Mouse (Mus musculus) heart, embryonic 14.5 days (tissue): ENCODE measurements at regions not wholly inside any gene's neighbourhood (a gene's known extent, or its start where the extent isn't known, plus 50 kb on each side); places are given as distances from the start of the nearest gene placed in this dataset.

Experiments used
- ATAC-seq: fragments of 200-750 bp; cut with Nextera tagmentation; 2 replicates; pipeline ENCODE4 v1.8.0; 2017; ENCODE audit warnings: low read depth, moderate TSS enrichment; ENCODE audit not compliant: insufficient number of reproducible peaks, insufficient read depth, low FRiP score
- H3K27ac ChIP-seq, 2 experiments: fragments of 200-500 bp in 1 of 2; fragments of 300-500 bp in 1 of 2; sonication (generic) in 1 of 2; replicated peaks in 1 of 2; 2 replicates each; pipeline ENCODE4 v1.5.1; 2012 to 2014; ENCODE audit warnings: low read depth in 2 of 2, low read length in 2 of 2, control low read depth in 1 of 2, mild to moderate bottlenecking in 1 of 2, mixed read lengths in 1 of 2; ENCODE audit not compliant: control insufficient read depth in 1 of 2, insufficient read depth in 1 of 2
- H3K27me3 ChIP-seq: fragments of 300-500 bp; sonication (generic); 2 replicates; pipeline ENCODE4 v1.6.1; 2014; ENCODE audit warnings: mild to moderate bottlenecking, low read length, control low read depth; ENCODE audit not compliant: control insufficient read depth, insufficient read depth
- H3K36me3 ChIP-seq: fragments of 300-500 bp; sonication (generic); 2 replicates; pipeline ENCODE4 v1.6.1; 2014; ENCODE audit warnings: mild to moderate bottlenecking, control low read depth, low read length, mixed read lengths; ENCODE audit not compliant: control insufficient read depth, insufficient read depth
- H3K4me1 ChIP-seq, 2 experiments: fragments of 200-500 bp in 1 of 2; fragments of 300-500 bp in 1 of 2; sonication (generic) in 1 of 2; 2 replicates each; pipeline ENCODE4 v1.6.1; 2012 to 2014; ENCODE audit warnings: low read length in 2 of 2, control low read depth in 1 of 2, mixed read lengths in 1 of 2; ENCODE audit not compliant: control insufficient read depth in 2 of 2, insufficient read depth in 2 of 2
- H3K4me2 ChIP-seq: fragments of 300-500 bp; sonication (generic); 2 replicates; pipeline ENCODE4 v1.6.1; 2014; ENCODE audit warnings: mild to moderate bottlenecking, low read length
- H3K4me3 ChIP-seq, 2 experiments: fragments of 200-500 bp in 1 of 2; fragments of 300-500 bp in 1 of 2; sonication (generic) in 1 of 2; 2 replicates each; pipeline ENCODE4 v1.5.1; 2012 to 2014; ENCODE audit warnings: low read length in 2 of 2, mild to moderate bottlenecking in 2 of 2, control low read depth in 1 of 2, low read depth in 1 of 2, moderate library complexity in 1 of 2; ENCODE audit not compliant: control insufficient read depth in 1 of 2, insufficient read depth in 1 of 2
- H3K9ac ChIP-seq: fragments of 300-500 bp; sonication (generic); 2 replicates; pipeline ENCODE4 v1.6.1; 2014; ENCODE audit warnings: mild to moderate bottlenecking, low read length
- H3K9me3 ChIP-seq: fragments of 300-500 bp; sonication (generic); 2 replicates; pipeline ENCODE4 v1.6.1; 2016; ENCODE audit warnings: low read length, control low read depth; ENCODE audit not compliant: control insufficient read depth
- WGBS: fragments of 180-500 bp; shearing (Covaris S2); extraction: QIAGEN DNeasy Blood & Tissue Kit; methylation state at CpG from one replicate; pipeline ENCODE4 v1.1.7; 2014; 5-methylcytosine and 5-hydroxymethylcytosine counted together

- H3K9ac ChIP-seq = no peak overlapping the region
- no peak for ATAC-seq
- no peaks in the 10 kb centered on the region for H3K27me3 ChIP-seq
- no peak overlapping the region for H3K27ac ChIP-seq
- H3K9me3 ChIP-seq = no peaks in the 10 kb centered on the region
- no peak overlapping the region for H3K4me3 ChIP-seq
- H3K4me1 ChIP-seq = no peaks in the 10 kb centered on the region
- WGBS = 56% methylated on average over 3 of the region's 3 CpGs
- H3K36me3 ChIP-seq = no peaks in the 10 kb centered on the region
- no peak overlapping the region for H3K4me2 ChIP-seq
Measured at GRCm38 (mm10) chr13:103392581-103392980, 58.3 kb upstream of the Mast4 start.

GRCm38 (mm10) chr13:103391396-103391795 lies 57.1 kb upstream of the Mast4 start:
- WGBS = 86% methylated on average over 4 of the region's 4 CpGs
- no peak for ATAC-seq

GRCm38 (mm10) chr13:103390991-103391390 lies 56.7 kb upstream of the Mast4 start:
- Histone ChIP-seq H3K27me3 (no peaks in the 10 kb centered on the region), H3K36me3 (no peaks in the 10 kb centered on the region), H3K4me1 (no peaks in the 10 kb centered on the region), H3K9ac (no peak overlapping the region), H3K4me2 (no peak overlapping the region), H3K4me3 (no peak overlapping the region), H3K9me3 (no peaks in the 10 kb centered on the region), H3K27ac (no peak overlapping the region)
- no peak for ATAC-seq
- 94% methylated on average over 3 of the region's 3 CpGs for WGBS

More at GRCm38 (mm10) chr13:103391396-103391795, 57.1 kb upstream of the Mast4 start:
- no peaks in the 10 kb centered on the region for H3K27me3 ChIP-seq
- H3K9me3 ChIP-seq = no peaks in the 10 kb centered on the region
- no peak overlapping the region for H3K4me3 ChIP-seq
- no peak overlapping the region for H3K27ac ChIP-seq
- no peak overlapping the region for H3K4me2 ChIP-seq
- no peaks in the 10 kb centered on the region for H3K4me1 ChIP-seq
- H3K9ac ChIP-seq = no peak overlapping the region
- H3K36me3 ChIP-seq = no peaks in the 10 kb centered on the region

- Histone ChIP-seq H3K36me3 (no peaks in the 10 kb centered on the region), H3K4me3 (no peak overlapping the region), H3K9ac (no peak overlapping the region), H3K27me3 (no peaks in the 10 kb centered on the region), H3K9me3 (no peaks in the 10 kb centered on the region), H3K4me2 (no peak overlapping the region), H3K27ac (no peak overlapping the region), H3K4me1 (no peaks in the 10 kb centered on the region)
- 90% methylated on average over 5 of the region's 5 CpGs for WGBS
- ATAC-seq = no peak
Measured at GRCm38 (mm10) chr13:103386948-103387347, 52.7 kb upstream of the Mast4 start.
